Mouse (Mus musculus): Measurements from ENCODE around the gene Atp6v1a. TPM values are rescaled to one million over a fixed set of nuclear protein-coding genes. Genes with fewer than 3 reads are reported as not detected.

Gene Atp6v1a
- polyA plus RNA-seq, 1 experiment, result 231 TPM

DNA sequence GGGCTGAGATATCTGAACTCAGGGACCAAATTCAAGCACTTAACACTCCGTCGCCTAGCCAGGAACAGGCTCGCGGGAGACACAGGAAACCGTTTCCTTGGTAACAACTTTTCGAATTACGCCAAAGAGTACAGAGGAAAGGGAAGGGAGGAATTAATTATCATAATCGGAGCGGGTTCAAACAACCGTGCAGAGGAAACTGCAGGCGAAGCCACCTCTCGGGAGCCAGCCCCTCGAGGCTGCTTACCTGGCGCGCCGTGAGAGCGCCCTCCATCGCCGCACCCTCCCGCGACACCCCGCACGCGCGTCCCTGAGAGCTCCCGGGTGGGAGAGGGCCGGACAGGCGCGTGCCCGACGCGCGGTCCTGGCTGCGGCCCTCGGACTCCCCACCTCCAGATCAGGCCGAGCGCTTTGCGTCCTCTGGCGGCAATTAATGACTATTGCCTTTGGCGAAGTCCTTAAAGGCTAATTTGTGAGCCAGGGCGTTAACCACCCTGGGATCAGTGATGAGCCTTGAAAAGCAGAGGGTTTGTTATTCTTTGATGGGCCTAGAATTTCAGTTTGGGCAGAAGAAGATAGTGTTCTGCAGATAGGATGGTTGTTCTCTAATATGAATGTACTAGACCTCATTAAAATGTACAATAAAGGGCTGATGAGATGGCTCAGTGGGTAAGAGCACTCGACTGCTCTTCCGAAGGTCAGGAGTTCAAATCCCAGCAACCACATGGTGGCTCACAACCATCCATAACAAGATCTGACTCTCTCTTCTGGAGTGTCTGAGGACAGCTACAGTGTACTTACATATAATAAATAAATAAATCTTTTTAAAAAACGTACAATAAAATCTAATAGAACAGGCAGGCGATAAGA lies 76.2 kb downstream of the Atp6v1a start, which contains the start of gene Gramd1c:
Gene Gramd1c (minus strand): TSS at position 321 of the 870 bp plus-strand sequence.
- peak; percentile 17 to 65 for DNase-seq (ENCODE audit: extremely low spot score in 1 of 2, low spot score in 1 of 2)

GRCm38 (mm10) chr16:44061341-44061740 lies 78.2 kb downstream of the Atp6v1a start:
- DNase-seq (ENCODE audit: extremely low spot score in 1 of 2, low spot score in 1 of 2), result no peak

DNA sequence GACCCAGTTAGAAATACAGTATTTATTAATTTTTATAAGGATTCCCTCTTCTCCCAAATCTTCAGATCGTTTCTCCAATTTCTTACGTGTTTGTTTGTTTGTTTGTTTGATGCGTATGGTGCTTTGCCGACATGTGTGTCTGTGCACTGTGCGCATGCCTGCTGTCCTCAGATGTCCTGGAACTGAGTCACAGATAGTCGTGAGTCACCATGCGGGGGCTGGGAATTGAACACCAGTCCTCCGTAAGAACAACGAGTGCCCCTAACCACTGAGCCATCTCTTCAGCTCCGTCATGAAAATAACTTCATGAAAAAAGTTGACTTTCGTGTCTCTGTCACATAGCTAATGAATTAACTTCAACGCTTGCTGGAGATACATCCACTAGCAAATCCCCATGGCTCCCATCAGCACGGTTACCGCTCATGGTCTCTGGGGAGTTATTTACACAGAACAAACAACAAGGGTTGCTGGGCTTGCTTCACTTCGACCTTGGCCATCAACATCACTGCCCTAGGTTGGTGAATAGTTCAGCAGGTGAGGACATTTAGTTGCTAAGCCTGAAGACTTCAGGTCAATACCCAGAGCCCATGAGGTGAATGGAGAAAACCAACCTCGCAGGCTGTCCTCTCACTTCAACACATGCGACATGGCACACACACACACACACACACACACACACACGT lies 78.8 kb downstream of the Atp6v1a start:
- DNase-seq (ENCODE audit: extremely low spot score in 1 of 2, low spot score in 1 of 2), result no peak

- DNase-seq (ENCODE audit: extremely low spot score in 1 of 2, low spot score in 1 of 2), result peak; percentile 32 to 92
Measured at GRCm38 (mm10) chr16:44058745-44059144, 80.8 kb downstream of the Atp6v1a start.

DNA sequence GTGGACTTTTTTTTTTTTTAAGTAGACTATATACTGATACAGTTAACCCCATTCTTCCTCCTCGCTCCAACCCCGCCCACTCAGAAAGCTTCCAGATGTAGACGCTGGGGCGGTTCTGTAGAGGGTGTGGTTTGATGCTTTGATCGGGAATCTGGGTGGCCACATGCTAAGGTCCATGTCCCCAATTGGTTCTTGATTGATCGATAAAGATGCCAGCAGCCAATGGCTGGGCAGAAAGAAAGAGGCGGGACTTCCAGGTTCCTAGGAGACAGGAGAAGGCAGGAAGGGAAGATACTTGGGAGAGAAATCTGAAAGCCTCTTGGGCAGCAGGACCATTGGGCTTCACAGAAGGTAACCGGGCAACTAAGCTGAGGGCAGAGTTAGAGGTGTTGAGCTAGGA lies 83.7 kb downstream of the Atp6v1a start:
- no peak for DNase-seq (ENCODE audit: extremely low spot score in 1 of 2, low spot score in 1 of 2)

GRCm38 (mm10) chr16:44053265-44053664 lies 86.2 kb downstream of the Atp6v1a start:
- DNase-seq (ENCODE audit: extremely low spot score in 1 of 2, low spot score in 1 of 2), result no peak

- no peak for DNase-seq (ENCODE audit: extremely low spot score in 1 of 2, low spot score in 1 of 2)
Measured at GRCm38 (mm10) chr16:44052390-44052789, 87.1 kb downstream of the Atp6v1a start.

DNA sequence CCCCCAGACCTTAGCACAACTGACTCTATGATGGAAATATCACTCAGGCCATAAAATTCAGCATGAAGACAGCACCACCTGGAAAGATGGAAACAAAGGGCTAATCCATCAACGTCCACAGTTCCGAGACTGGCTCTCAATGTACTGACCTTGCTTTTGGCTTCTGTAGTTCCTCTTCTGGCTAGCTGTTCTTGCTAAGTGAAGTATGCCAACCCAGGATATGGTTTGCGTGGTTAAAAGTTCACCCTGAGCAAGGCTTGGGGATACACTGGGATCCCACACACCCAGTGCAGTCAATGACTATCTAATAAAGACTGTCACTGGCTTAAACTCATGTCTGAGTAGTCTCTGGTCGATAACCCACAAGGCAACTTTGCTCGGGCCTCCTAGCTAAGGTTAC lies 89.4 kb downstream of the Atp6v1a start:
- DNase-seq (ENCODE audit: extremely low spot score in 1 of 2, low spot score in 1 of 2), result no peak

DNA sequence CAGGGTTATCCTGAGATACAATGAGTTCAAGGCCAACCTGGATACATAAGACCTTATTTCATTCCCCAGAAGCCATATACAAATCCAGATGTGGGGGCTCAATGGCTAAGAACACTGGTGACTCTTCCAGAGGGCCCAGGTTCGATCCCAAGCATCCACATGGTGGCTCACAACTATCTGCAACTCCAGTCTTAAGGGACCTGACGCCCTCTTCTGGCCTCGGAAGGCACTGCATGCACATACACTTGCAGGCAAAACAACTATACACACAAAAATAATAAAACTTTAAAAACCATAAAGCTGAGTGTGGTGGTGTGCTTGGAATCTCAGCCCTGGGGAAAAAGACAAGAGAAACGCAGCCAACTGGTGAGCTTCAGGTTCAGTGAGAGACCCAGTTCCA lies 100.4 kb downstream of the Atp6v1a start:
- DNase-seq (ENCODE audit: extremely low spot score in 1 of 2, low spot score in 1 of 2), result no peak

Other genes starting within 250 kb of the Atp6v1a start
- 6.6 and 7.1 TPM in 2 replicates for gene Ccdc191, start 249.9 kb downstream of the Atp6v1a start, polyA plus RNA-seq (2012; rRNA removed)
- 34.9 and 44.2 TPM in 2 replicates for gene Qtrt2, start 212.9 kb downstream of the Atp6v1a start, polyA plus RNA-seq (2012; rRNA removed)
- 12.2 and 13.2 TPM in 2 replicates for gene Zdhhc23, start 159.9 kb downstream of the Atp6v1a start, polyA plus RNA-seq (2012; rRNA removed)
- gene Gramd1c, start 76.4 kb downstream of the Atp6v1a start, polyA plus RNA-seq (2012; rRNA removed), result 2.8 and 2.9 TPM in 2 replicates
- gene Naa50, start 125 bp upstream of the Atp6v1a start, polyA plus RNA-seq (2012; rRNA removed), result 26.5 and 27.5 TPM in 2 replicates
- 14.0 and 14.9 TPM in 2 replicates for gene Usf3, start 33.5 kb upstream of the Atp6v1a start, polyA plus RNA-seq (2012; rRNA removed)
- 44.3 and 50.7 TPM in 2 replicates for gene Sidt1, start 193.5 kb upstream of the Atp6v1a start, polyA plus RNA-seq (2012; rRNA removed)
- 14.2 and 19.6 TPM in 2 replicates for gene Spice1, start 207.4 kb upstream of the Atp6v1a start, polyA plus RNA-seq (2012; rRNA removed)